Mouse (Mus musculus) left cerebral cortex, postnatal 14 days (tissue): Measurements from ENCODE around the gene Serinc5. TPM values are rescaled to one million over a fixed set of nuclear protein-coding genes. Genes with fewer than 3 reads are reported as not detected.
A peak's percentile ranks its signal among the peaks of the same experiment; 100 is the strongest.

Experiments used
- DNase-seq, 2 experiments: peaks; one replicate each; pipeline ENCODE4 v3.0.0; 2021 to 2022; ENCODE audit warnings: low spot score in 2 of 2, mixed read lengths in 1 of 2
- intact Hi-C: fragments of 180-260 bp; cut with DNase I; formaldehyde crosslinking; loops from one replicate; pipeline ENCODE4 v1.15.1; 2025
- total RNA-seq, 2 experiments: library from RNA; stranded (reverse); gene quantifications; 2 replicates each; pipeline ENCODE4 v1.2.3; 2021

Serinc5 gene
- total RNA-seq, 2 experiments from 2014 or later = 60.2 to 73.2 TPM

- DNase-seq = no peak
- intact Hi-C loops = no loop called here
Measured at GRCm38 (mm10) chr13:92689061-92689460, 78.2 kb downstream of the Serinc5 start.

DNA sequence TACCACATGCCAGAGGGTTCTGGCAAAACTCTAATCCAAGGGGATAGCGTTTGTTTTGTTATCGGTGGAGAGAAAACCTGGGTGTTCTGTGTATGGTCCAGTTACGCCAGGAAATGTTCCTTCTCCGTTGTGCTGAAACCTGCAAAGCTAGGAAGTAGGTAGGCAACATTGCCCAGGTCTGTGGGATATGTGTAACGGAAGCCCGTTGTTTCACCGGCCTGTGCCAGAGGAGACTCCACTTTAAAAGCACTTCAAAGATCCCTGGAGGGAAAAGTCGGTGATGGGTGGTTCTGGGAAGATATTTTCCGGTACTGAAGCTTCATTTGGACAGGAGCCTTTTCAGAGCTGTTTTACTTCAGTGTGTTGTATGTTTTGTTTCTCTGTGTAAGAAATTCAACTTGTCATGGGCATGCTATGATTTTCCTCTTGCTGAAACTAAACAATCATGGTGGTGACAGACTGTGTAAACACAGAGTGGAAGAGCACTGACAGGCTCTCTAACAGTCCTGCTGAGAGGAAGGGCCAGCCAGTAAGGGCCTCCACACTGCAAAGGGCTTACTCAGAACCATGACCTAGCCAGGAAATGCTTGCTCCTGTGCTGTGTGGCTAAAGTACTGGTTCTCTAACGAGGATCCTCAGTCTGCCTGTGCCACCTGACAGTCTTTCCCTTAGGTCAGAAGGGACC is 83.1 kb downstream of the Serinc5 start:
- intact Hi-C loops = no loop called here
- DNase-seq = no peak

DNA sequence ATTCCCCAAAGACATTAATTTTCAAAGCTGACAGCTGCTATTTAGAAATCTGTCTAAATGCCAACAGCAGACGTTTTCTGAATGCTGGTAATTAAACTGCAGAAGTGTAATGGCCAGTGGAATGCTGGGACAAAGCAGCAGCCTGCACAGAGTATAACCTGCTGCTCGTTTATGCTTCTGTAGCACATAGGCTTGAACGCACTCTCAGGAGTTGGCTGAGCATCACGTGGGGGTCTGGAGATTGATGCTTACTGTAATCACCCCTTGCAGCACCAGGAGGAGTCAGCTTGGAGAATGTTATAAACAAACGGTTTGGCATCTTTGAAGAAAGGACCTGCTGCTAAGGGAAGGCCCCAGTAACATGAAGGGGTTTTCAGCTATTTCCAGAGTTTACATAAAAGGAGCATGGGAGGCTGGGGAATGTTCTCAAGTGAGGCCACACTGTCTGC is 85.6 kb downstream of the Serinc5 start:
- DNase-seq = no peak
- intact Hi-C loops = loop anchor here (5.0 kb wide), 1 partner anchor 84 kb away; the partner anchor contains the start of gene Serinc5

DNA sequence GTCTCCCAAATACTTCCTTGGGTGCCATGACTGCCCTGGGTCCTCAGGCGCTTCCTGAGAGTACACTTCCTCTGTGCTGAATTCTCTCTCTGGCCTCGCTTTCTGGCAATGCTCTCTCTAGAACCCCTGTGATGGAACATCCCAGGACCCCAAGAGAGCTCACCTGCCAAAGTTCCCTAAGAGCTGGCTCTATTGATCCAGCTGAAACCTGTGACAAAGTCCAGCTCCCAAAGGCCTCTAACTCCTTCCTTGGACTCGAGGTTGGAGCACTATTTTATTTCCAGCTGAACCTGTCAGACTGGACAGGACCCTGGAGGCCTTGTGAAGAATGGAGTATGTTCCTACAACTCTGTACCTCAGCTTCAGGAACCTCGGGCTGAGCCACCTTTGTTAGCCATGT is 86.2 kb downstream of the Serinc5 start:
- intact Hi-C loops = loop anchor here (5.0 kb wide), 1 partner anchor 85 kb away; the partner anchor contains the start of gene Serinc5
- DNase-seq = no peak

- intact Hi-C loops = loop anchor here (5.0 kb wide), 1 partner anchor 86 kb away; the partner anchor contains the start of gene Serinc5
- DNase-seq = no peak
Measured at GRCm38 (mm10) chr13:92698781-92699180, 87.9 kb downstream of the Serinc5 start.

GRCm38 (mm10) chr13:92699395-92699794 is 88.5 kb downstream of the Serinc5 start:
- intact Hi-C loops = loop anchor here (5.0 kb wide), 1 partner anchor 87 kb away; the partner anchor contains the start of gene Serinc5
- DNase-seq = no peak

DNA sequence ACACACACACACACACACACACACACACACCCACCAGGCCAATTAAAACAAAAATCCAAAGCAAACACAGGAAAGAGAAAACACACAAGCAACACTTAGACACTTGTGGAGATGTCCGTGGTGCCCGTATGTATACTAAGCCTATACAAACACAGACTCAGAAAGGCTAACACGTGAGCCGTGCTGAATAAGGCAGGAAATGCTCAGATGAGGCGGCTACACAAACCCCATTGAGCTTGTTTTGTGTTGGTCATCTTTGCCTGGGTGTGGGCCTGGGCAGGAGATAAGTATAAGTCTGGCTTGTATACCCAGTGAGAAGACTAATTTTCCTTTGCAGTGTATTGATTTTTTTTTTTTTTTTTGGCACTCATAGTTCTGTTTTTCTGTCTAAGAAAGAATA is 91.1 kb downstream of the Serinc5 start:
- no peak for DNase-seq
- intact Hi-C loops = no loop called here

GRCm38 (mm10) chr13:92703241-92704027 is 92.5 kb downstream of the Serinc5 start:
- DNase-seq = peak; percentile 55 to 60
- intact Hi-C loops = no loop called here

DNA sequence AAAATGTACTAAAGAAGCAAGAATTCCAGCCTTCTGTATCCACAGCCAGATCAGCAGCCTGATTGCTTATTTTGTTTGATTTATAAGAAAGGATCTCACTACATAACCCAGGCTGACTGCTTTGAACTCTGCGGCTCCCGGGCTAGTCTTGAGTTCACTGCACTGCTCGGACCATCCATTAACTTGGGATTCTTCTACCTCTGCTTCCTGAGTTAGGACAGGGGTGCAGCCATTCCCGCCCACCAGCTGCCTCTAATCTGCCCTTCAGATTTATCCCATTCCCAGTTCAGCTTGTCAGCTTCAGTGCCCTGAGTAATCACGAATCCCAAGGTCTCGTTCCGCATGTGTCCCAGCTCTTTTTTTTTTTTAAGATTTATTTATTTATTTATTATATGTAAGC is 93.3 kb downstream of the Serinc5 start:
- no peak for DNase-seq
- intact Hi-C loops = no loop called here

DNA sequence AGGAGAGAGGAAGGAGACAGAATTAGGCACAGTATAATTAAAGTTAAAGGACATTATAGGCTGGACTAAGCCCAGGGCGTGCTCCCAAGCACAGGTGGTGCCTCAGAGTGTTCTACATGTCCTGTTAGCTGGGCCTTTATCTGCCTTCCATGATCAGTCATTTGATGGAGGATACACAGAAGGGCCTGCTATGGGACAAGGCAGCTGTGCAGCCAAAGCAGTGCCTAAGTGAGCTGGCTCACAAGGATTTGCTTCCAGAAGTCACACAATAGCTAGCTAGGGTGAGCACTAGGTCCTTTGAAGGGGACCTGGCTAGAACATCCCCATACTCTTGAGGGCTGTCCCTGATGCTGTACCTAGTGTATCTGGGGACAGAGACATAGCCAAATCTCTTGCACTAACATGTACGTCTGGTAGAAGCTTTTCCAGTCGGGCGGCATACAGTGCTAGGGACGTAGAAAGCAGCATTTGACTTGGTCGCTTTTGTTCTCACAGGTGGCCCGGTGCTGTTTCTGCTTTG is 94.2 kb downstream of the Serinc5 start:
- DNase-seq = no peak
- intact Hi-C loops = no loop called here

GRCm38 (mm10) chr13:92706342-92707061 is 95.6 kb downstream of the Serinc5 start:
- intact Hi-C loops = no loop called here
- DNase-seq = no peak

GRCm38 (mm10) chr13:92707941-92708340 is 97.0 kb downstream of the Serinc5 start:
- DNase-seq = no peak
- intact Hi-C loops = no loop called here

- DNase-seq = no peak
- intact Hi-C loops = no loop called here
Measured at GRCm38 (mm10) chr13:92708466-92708865, 97.6 kb downstream of the Serinc5 start.

DNA sequence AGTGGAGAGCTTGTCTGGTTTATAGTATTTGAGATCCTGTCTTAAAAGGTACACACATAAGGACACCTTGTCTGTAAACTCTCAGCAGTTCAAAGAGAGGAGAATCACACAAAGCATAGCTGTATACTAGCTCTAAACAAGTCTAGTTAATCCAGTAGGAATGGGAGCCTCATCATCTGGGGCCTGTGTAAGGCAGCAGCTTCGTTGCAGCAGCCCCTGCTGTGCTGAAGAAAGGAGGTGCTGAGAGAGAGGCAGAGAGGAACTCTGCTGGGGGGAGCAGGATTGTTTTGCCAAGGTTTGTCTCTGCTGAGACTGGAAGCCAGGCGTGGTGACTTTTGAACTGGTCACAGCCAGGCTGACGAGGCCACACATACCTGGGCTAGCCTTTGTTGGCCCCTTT is 98.6 kb downstream of the Serinc5 start:
- intact Hi-C loops = no loop called here
- DNase-seq = no peak

- intact Hi-C loops = no loop called here
- no peak for DNase-seq
Measured at GRCm38 (mm10) chr13:92710361-92710760, 99.5 kb downstream of the Serinc5 start.

DNA sequence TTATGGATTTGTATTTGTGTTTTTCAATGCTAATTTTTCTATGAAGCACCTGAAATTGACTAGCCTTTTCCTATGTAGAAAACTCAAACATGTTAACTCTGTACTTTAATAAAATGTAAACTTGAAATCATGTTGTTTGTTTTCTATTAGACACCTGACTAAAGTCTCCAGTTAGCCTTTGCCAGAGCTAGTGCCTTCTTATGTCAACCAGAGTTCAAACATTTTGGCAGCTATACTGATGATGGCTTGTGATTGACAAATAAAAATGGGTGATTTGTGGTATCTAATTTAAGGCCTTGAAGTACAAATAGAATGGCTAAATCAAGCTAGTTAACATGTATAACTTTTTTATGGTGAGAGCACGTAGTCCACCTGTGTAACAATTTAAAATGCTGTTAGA is 100.9 kb downstream of the Serinc5 start:
- DNase-seq = no peak
- intact Hi-C loops = no loop called here

- DNase-seq = no peak
- intact Hi-C loops = no loop called here
Measured at GRCm38 (mm10) chr13:92712619-92713018, 101.7 kb downstream of the Serinc5 start.

DNA sequence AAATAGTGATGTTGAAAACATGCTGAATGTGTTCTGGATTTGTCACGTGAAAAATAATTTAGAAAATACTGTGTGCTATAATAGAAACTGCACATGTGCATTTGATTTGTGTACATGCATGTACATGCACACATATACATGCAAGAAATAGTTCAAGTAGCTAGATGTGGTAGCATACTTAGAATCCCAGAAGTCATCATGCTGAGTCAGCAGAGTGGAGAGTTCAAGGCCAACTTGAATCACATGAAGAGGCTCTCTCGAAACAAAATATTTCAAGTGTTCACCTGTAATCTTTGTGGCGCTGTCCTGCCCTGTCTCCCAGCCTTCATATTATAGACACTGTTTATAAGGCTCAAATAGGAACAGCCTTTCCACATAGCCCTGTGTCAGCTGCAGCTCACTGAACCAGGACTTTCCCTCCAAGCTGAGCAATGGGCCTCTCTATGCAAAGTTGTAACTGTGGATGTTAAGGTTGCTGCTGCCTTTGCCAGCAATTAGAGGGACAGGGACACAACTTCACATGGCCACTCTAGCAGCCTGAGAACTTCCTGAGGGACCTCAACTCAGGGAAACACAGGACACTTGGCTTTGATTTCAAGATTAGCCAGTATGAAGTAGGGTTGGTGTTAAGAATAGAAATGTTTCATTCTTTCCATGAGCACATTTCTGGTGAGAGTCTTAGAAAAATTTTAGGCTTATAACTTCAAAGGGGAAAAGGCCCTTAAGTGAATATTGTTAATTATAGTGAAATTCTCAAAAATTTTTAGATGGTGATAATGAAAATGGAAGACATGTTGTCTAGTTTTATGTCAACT is 107.2 kb downstream of the Serinc5 start:
- intact Hi-C loops = no loop called here
- DNase-seq = no peak

DNA sequence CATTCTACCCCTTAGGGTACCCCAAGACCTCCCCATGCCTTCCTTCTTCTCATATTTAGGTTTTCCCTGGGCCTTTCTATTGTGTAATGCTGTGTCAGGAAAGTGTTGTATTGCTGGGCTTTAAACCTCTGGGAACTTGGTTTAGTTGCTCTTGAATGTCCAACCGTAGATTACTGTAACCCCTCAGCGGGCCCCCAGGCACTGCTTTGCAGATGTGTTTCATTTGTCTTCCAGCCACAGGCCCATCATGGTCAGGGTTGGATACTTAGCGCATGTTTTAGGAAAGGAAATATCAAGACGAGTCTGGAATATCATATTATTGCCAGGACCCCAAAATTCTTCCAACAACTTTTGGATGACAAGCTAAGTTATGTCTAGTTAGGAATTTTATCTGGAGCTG is 110.1 kb downstream of the Serinc5 start:
- DNase-seq = no peak
- intact Hi-C loops = no loop called here
